Mouse (Mus musculus): ENCODE results near the gene Tubb4b.

DNA sequence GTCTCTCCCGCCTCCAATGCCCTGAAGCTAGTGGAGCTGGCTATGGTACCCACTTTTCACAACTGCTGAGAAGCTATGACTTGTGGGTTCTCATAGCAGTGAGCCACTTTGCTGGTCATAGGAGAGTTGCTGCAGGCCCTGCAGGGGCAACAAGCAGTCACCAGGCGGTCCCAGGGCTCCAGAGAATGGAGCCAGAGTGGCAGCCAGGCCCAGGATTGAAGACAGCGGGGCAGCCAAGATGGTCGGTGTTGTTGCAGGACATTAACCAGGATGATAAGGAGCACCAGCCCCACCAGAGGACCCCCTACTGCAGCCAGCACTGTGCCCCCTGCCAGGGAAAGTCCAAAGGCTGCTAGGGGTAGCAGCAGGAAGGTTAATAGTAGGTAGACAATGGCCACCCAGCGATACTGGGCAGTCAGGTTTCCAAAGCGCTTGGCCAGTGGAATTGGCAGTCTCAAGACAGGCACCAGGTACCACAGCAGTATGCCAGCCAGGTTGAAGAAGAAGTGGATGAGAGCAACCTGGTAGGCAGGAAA lies 4.6 kb upstream of the Tubb4b start:
- TF ChIP-seq MAX (IDR thresholded peaks at IDR 0.05; ENCODE audit: low read depth) (no peak), POLR2A (IDR thresholded peaks at IDR 0.05; ENCODE audit: insufficient read length, low read depth) (no peak)

Measured in myocyte (in vitro differentiated cells).